Mouse (Mus musculus) urinary bladder, postnatal 4 days (tissue): ENCODE results near the gene Fryl.
"Not testable (repeated sequence)": the region's sequence is repeated elsewhere in the genome, so short reads cannot be mapped to it uniquely, and the experiment has no call there.

ENCODE experiments used
- DNase-seq, 2 experiments: peaks; one replicate each; pipeline ENCODE4 v3.0.0; 2021 to 2022; ENCODE audit warnings: low spot score in 2 of 2

Gene Fryl

GRCm38 (mm10) chr5:73103657-73104056 lies 152.8 kb downstream of the Fryl start:
- DNase-seq, result peak in 1 of 2 experiments; percentile 55

GRCm38 (mm10) chr5:73102342-73102989 lies 154.0 kb downstream of the Fryl start:
- peak in 1 of 2 experiments; percentile 44 for DNase-seq

GRCm38 (mm10) chr5:73092236-73092635 lies 164.2 kb downstream of the Fryl start:
- no peak for DNase-seq

GRCm38 (mm10) chr5:73089158-73089557 lies 167.3 kb downstream of the Fryl start:
- no peak for DNase-seq

GRCm38 (mm10) chr5:73081496-73081895 lies 174.9 kb downstream of the Fryl start:
- no peak for DNase-seq

GRCm38 (mm10) chr5:73079801-73080200 lies 176.6 kb downstream of the Fryl start:
- no peak for DNase-seq

GRCm38 (mm10) chr5:73071319-73071718 lies 185.1 kb downstream of the Fryl start:
- peak; percentile 57 to 86 for DNase-seq

- DNase-seq, result no peak
Observed at GRCm38 (mm10) chr5:73066946-73067345, 189.5 kb downstream of the Fryl start.

- DNase-seq, result no peak
Observed at GRCm38 (mm10) chr5:73063768-73064669, 192.4 kb downstream of the Fryl start.

- DNase-seq, result no peak
Observed at GRCm38 (mm10) chr5:73061506-73062155, 194.8 kb downstream of the Fryl start.

- DNase-seq, result no peak
Observed at GRCm38 (mm10) chr5:73056937-73057336, 199.5 kb downstream of the Fryl start.

- no peak for DNase-seq
Observed at GRCm38 (mm10) chr5:73056457-73056856, 200.0 kb downstream of the Fryl start.

GRCm38 (mm10) chr5:73053933-73054332 lies 202.5 kb downstream of the Fryl start:
- DNase-seq, result no peak

- DNase-seq, result no peak
Observed at GRCm38 (mm10) chr5:73047651-73048245, 208.7 kb downstream of the Fryl start.

GRCm38 (mm10) chr5:73044055-73044454 lies 212.4 kb downstream of the Fryl start:
- DNase-seq, result no peak

- no peak for DNase-seq
Observed at GRCm38 (mm10) chr5:73032481-73032880, 223.9 kb downstream of the Fryl start.

- no peak for DNase-seq
Observed at GRCm38 (mm10) chr5:73028646-73029045, 227.8 kb downstream of the Fryl start.

- no peak for DNase-seq
Observed at GRCm38 (mm10) chr5:73023801-73024200, 232.6 kb downstream of the Fryl start.

- DNase-seq, result no peak
Observed at GRCm38 (mm10) chr5:73014745-73015144, 241.7 kb downstream of the Fryl start.

GRCm38 (mm10) chr5:73013611-73014287 lies 242.7 kb downstream of the Fryl start:
- DNase-seq, result not testable (repeated sequence)

- DNase-seq, result not testable (repeated sequence)
Observed at GRCm38 (mm10) chr5:73012884-73013610, 243.4 kb downstream of the Fryl start.
